Mouse (Mus musculus) C2C12 (cell line): ENCODE measurements around the gene Gpr25. TPM values are rescaled to one million over a fixed set of nuclear protein-coding genes. Genes with fewer than 3 reads are reported as not detected.

Experiments used
- H3K27me3 ChIP-seq: one replicate; pipeline ENCODE4 v1.6.1; 2011; ENCODE audit not compliant: control insufficient read depth, insufficient read depth, insufficient read length
- H3K36me3 ChIP-seq: one replicate; pipeline ENCODE4 v1.6.1; 2011; ENCODE audit not compliant: control insufficient read depth, insufficient read depth
- H3K4me3 ChIP-seq: one replicate; pipeline ENCODE4 v1.5.1; 2011; ENCODE audit warnings: mild to moderate bottlenecking, control low read depth; ENCODE audit not compliant: poor library complexity, insufficient read depth, severe bottlenecking
- H3K79me2 ChIP-seq: one replicate; pipeline ENCODE4 v1.6.1; 2011; ENCODE audit not compliant: control insufficient read depth, insufficient read depth
- H3K79me3 ChIP-seq: one replicate; pipeline ENCODE4 v1.6.1; 2011; ENCODE audit warnings: low read depth, control low read depth
- H3ac ChIP-seq: one replicate; pipeline ENCODE3; 2011; ENCODE audit warnings: low read depth; ENCODE audit not compliant: control insufficient read depth, insufficient read length
- CEBPB ChIP-seq: IDR thresholded peaks from one replicate; pipeline ENCODE4 v1.6.1; 2011; ENCODE audit warnings: low read depth, mild to moderate bottlenecking, control low read depth, moderate library complexity
- CTCF ChIP-seq: IDR thresholded peaks from one replicate; pipeline ENCODE4 v1.5.1; 2011; ENCODE audit not compliant: control insufficient read depth, insufficient read depth, insufficient read length
- FOSL1 ChIP-seq: IDR thresholded peaks from one replicate; pipeline ENCODE4 v1.8.0; 2011; ENCODE audit warnings: mild to moderate bottlenecking, low read length; ENCODE audit not compliant: poor library complexity, insufficient read depth, severe bottlenecking
- MAX ChIP-seq: IDR thresholded peaks from one replicate; pipeline ENCODE4 v1.6.1; 2011; ENCODE audit warnings: mild to moderate bottlenecking, control low read depth
- MYOD1 ChIP-seq: IDR thresholded peaks from one replicate; pipeline ENCODE4 v1.6.1; 2011; ENCODE audit warnings: low read depth; ENCODE audit not compliant: control insufficient read depth, insufficient read length
- MYOG ChIP-seq: IDR thresholded peaks from one replicate; pipeline ENCODE4 v1.6.1; 2011; ENCODE audit not compliant: control insufficient read depth, insufficient read length; ENCODE audit errors: extremely low read depth
- USF1 ChIP-seq: IDR thresholded peaks from one replicate; pipeline ENCODE4 v1.6.1; 2011; ENCODE audit warnings: low read depth, mild to moderate bottlenecking, control low read depth, moderate library complexity
- polyA plus RNA-seq: library from polyadenylated mRNA; unstranded; fragments of >200 nt; fragmentation: generic; extraction: Trizol; gene quantifications from one replicate; pipeline ENCODE4 v1.2.1, GENCODE M21; 2012; ENCODE audit warnings: missing spikeins

The Gpr25 gene
- polyA plus RNA-seq, 1 experiment, result not detected

- Histone ChIP-seq H3K79me2 (peaks cover 3% of the 10 kb centered on the region), H3K36me3 (no peaks in the 10 kb centered on the region), H3K27me3 (no peaks in the 10 kb centered on the region), H3ac (no peak overlapping the region), H3K79me3 (peaks cover under 1% of the 10 kb centered on the region), H3K4me3 (no peak overlapping the region)
- TF ChIP-seq FOSL1 (no peak), MAX (no peak), CTCF (no peak), MYOD1 (no peak), CEBPB (no peak), MYOG (no peak), USF1 (no peak)
Observed at GRCm38 (mm10) chr1:136238495-136238894, 22.2 kb downstream of the Gpr25 start.

- H3K27me3 ChIP-seq, result no peaks in the 10 kb centered on the region
- TF ChIP-seq MYOD1 (no peak), MYOG (no peak), CTCF (peak; percentile 45), USF1 (no peak), MAX (no peak), FOSL1 (no peak), CEBPB (no peak)
- peaks cover 5% of the 10 kb centered on the region for H3K79me3 ChIP-seq
- H3K4me3 ChIP-seq, result peak overlapping the region; percentile 51
- peak overlapping the region; percentile 26 for H3ac ChIP-seq
- peaks cover 36% of the 10 kb centered on the region for H3K79me2 ChIP-seq
- H3K36me3 ChIP-seq, result no peaks in the 10 kb centered on the region
Observed at GRCm38 (mm10) chr1:136234595-136235092, 26.0 kb downstream of the Gpr25 start.

- no peaks in the 10 kb centered on the region for H3K27me3 ChIP-seq
- TF ChIP-seq FOSL1, result no peak
- peak; percentile 32 for TF ChIP-seq MAX
- peak within 1 kb of the TSS; percentile 51 for H3K4me3 ChIP-seq
- no peaks in the 10 kb centered on the region for H3K36me3 ChIP-seq
- H3K79me3 ChIP-seq, result peaks cover 5% of the 10 kb centered on the region
- H3ac ChIP-seq, result peak within 1 kb of the TSS; percentile 80
- H3K79me2 ChIP-seq, result peaks cover 38% of the 10 kb centered on the region
Observed at GRCm38 (mm10) chr1:136233892-136234594, 26.6 kb downstream of the Gpr25 start, which contains the start of gene Inava. Inava (minus strand) TSS chr1:136234264.

GRCm38 (mm10) chr1:136232986-136233790 is 27.5 kb downstream of the Gpr25 start:
- no peak for TF ChIP-seq CTCF
- no peak for TF ChIP-seq USF1
- TF ChIP-seq MYOG, result no peak
- Histone ChIP-seq H3K36me3 (no peaks in the 10 kb centered on the region), H3K27me3 (no peaks in the 10 kb centered on the region), H3K79me2 (peaks cover 38% of the 10 kb centered on the region), H3K79me3 (peaks cover 5% of the 10 kb centered on the region), H3K4me3 (peak overlapping the region; percentile 51), H3ac (peak overlapping the region; percentile 40)

GRCm38 (mm10) chr1:136232285-136232926 is 28.3 kb downstream of the Gpr25 start:
- H3K27me3 ChIP-seq, result no peaks in the 10 kb centered on the region
- H3K79me2 ChIP-seq, result peaks cover 38% of the 10 kb centered on the region
- H3K79me3 ChIP-seq, result peaks cover 7% of the 10 kb centered on the region
- H3K36me3 ChIP-seq, result no peaks in the 10 kb centered on the region
- H3ac ChIP-seq, result peak overlapping the region; percentile 26
- TF ChIP-seq FOSL1 (no peak), MYOG (no peak), CEBPB (no peak)
- no peak overlapping the region for H3K4me3 ChIP-seq

- H3K79me2 ChIP-seq, result peaks cover 38% of the 10 kb centered on the region
- H3K27me3 ChIP-seq, result no peaks in the 10 kb centered on the region
- H3ac ChIP-seq, result no peak overlapping the region
- H3K4me3 ChIP-seq, result no peak overlapping the region
- TF ChIP-seq MAX, result no peak
- no peak for TF ChIP-seq USF1
- TF ChIP-seq MYOG, result no peak
- no peak for TF ChIP-seq CEBPB
- no peak for TF ChIP-seq MYOD1
- TF ChIP-seq CTCF, result no peak
- TF ChIP-seq FOSL1, result no peak
- no peaks in the 10 kb centered on the region for H3K36me3 ChIP-seq
- H3K79me3 ChIP-seq, result peaks cover 7% of the 10 kb centered on the region
Observed at GRCm38 (mm10) chr1:136231596-136231995, 29.1 kb downstream of the Gpr25 start.
